In the genomic region with DNA sequence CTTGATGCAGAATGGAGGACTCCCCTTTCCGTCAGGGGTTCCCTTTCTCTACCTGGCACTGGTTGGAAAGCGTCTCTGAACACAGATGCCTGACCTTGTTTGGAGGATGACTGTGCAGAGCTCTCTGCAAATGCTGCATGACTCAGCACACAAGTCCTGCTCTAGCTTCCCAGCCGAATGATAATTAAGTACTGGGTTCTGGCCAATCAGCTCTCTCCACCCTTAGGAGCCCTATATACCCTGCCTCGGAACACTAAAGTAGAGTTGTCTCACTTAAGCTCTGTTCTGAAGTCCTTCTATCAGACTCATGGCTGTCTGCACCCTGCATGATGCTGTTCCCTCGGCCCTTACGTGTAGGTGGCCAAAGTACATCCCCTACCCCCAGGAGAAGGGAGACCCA, we compare ENCODE assay signal across 9 mouse cellular contexts.
DNase-seq lines count a peak whose midpoint lies in the region; ATAC-seq lines count a peak whose summit lies in the region.
"Had no signal": no experiment of that assay in that cellular context is flagged by ENCODE, and none has a peak within 500 bp of the region (broad histone marks: within the 10 kb centered on the region; RNA-seq: fewer than 3 reads in every experiment).

No protein-coding gene starts in this region.

- no peak overlapping the region for H3K27ac ChIP-seq in lung, embryonic 15.5 days
- H3K27ac ChIP-seq in heart, embryonic 14.5 days (replicated peaks in 1 of 2; ENCODE audit: control insufficient read depth in 1 of 2, insufficient read depth in 1 of 2, low read depth in 2 of 2, low read length in 2 of 2) = peak overlapping the region in 1 of 2 experiments; percentile 59; a peak in 2 of 4 replicates
- no peak overlapping the region for H3K27ac ChIP-seq in stomach, embryonic 16.5 days (ENCODE audit: low read length)

- 75% methylated on average over 6 of the region's 6 CpGs for WGBS in lung, embryonic 15.5 days
- WGBS in heart, embryonic 14.5 days = 53% methylated on average over 6 of the region's 6 CpGs
- 73% methylated on average over 6 of the region's 6 CpGs for WGBS in stomach, embryonic 16.5 days

- H3K4me1 ChIP-seq in lung, embryonic 15.5 days = peaks cover 12% of the 10 kb centered on the region; the same call in 1 of the 2 replicates
- H3K4me1 ChIP-seq in heart, embryonic 14.5 days (ENCODE audit: control insufficient read depth in 2 of 2, insufficient read depth in 2 of 2, low read length in 2 of 2) = peaks cover 10 to 34% of the 10 kb centered on the region in 2 experiments
- H3K4me1 ChIP-seq in stomach, embryonic 16.5 days (ENCODE audit: control insufficient read depth, insufficient read depth, low read length) = peaks cover 7% of the 10 kb centered on the region

- H3K27me3 ChIP-seq in lung, embryonic 15.5 days = no peaks in the 10 kb centered on the region
- no peaks in the 10 kb centered on the region for H3K27me3 ChIP-seq in heart, embryonic 14.5 days (ENCODE audit: control insufficient read depth, insufficient read depth, low read length)
- no peaks in the 10 kb centered on the region for H3K27me3 ChIP-seq in stomach, embryonic 16.5 days (ENCODE audit: control insufficient read depth, insufficient read depth, low read length)

- H3K4me2 ChIP-seq in lung, embryonic 15.5 days = no peak overlapping the region
- H3K4me2 ChIP-seq in heart, embryonic 14.5 days (ENCODE audit: low read length) = no peak overlapping the region
- no peak overlapping the region for H3K4me2 ChIP-seq in stomach, embryonic 16.5 days (ENCODE audit: low read depth, low read length)

- no peak overlapping the region for H3K9ac ChIP-seq in lung, embryonic 15.5 days
- no peak overlapping the region for H3K9ac ChIP-seq in heart, embryonic 14.5 days (ENCODE audit: low read length)
- no peak overlapping the region for H3K9ac ChIP-seq in stomach, embryonic 16.5 days (ENCODE audit: low read length)

- no peaks in the 10 kb centered on the region for H3K36me3 ChIP-seq in lung, embryonic 15.5 days
- H3K36me3 ChIP-seq in heart, embryonic 14.5 days (ENCODE audit: control insufficient read depth, insufficient read depth, low read length) = no peaks in the 10 kb centered on the region
- H3K36me3 ChIP-seq in stomach, embryonic 16.5 days (ENCODE audit: control insufficient read depth, insufficient read depth, low read length) = no peaks in the 10 kb centered on the region

- no peak for DNase-seq in lung, postnatal 4 days
- DNase-seq in adrenal gland, postnatal 14 days = peak; percentile 30
- DNase-seq in urinary bladder, postnatal 14 days (ENCODE audit: low spot score) = no peak
- no peak for DNase-seq in frontal cortex, postnatal 25 days (ENCODE audit: low spot score in 2 of 2)
- DNase-seq: kidney, postnatal 14 days; lung, postnatal 10 days had no signal

- peak; percentile 74; the same call in 1 of the 2 replicates for ATAC-seq in lung, embryonic 15.5 days (ENCODE audit: borderline replicate concordance, extremely low read depth, low FRiP score, low TSS enrichment)
- peak; percentile 27; the same call in 1 of the 2 replicates for ATAC-seq in heart, embryonic 14.5 days (ENCODE audit: insufficient number of reproducible peaks, insufficient read depth, low FRiP score, low read depth)
- ATAC-seq in stomach, embryonic 16.5 days (ENCODE audit: insufficient read depth, low FRiP score) = peak; percentile 58; the same call in 1 of the 2 replicates

- no peaks in the 10 kb centered on the region for H3K9me3 ChIP-seq in lung, embryonic 15.5 days
- no peaks in the 10 kb centered on the region for H3K9me3 ChIP-seq in heart, embryonic 14.5 days (ENCODE audit: control insufficient read depth, low read length)
- no peaks in the 10 kb centered on the region for H3K9me3 ChIP-seq in stomach, embryonic 16.5 days (replicated peaks; ENCODE audit: control insufficient read depth, low read length)

- H3K4me3 ChIP-seq in lung, embryonic 15.5 days = no peak overlapping the region
- no peak overlapping the region for H3K4me3 ChIP-seq in heart, embryonic 14.5 days (ENCODE audit: control insufficient read depth in 1 of 2, insufficient read depth in 1 of 2, low read depth in 1 of 2, low read length in 2 of 2)
- no peak overlapping the region for H3K4me3 ChIP-seq in stomach, embryonic 16.5 days (replicated peaks; ENCODE audit: low read length)
